Mouse (Mus musculus): Measurements from ENCODE around the gene Bche.

Gene Bche

GRCm38 (mm10) chr3:73708410-73708714, at the start of gene Bche:
TSS of gene Bche (minus strand) at chr3:73708415.
- no peak for DNase-seq (ENCODE audit: low spot score in 2 of 2)

GRCm38 (mm10) chr3:73741998-73742397, 33.8 kb upstream of the Bche start:
- no peak for DNase-seq (ENCODE audit: low spot score in 2 of 2)

DNA sequence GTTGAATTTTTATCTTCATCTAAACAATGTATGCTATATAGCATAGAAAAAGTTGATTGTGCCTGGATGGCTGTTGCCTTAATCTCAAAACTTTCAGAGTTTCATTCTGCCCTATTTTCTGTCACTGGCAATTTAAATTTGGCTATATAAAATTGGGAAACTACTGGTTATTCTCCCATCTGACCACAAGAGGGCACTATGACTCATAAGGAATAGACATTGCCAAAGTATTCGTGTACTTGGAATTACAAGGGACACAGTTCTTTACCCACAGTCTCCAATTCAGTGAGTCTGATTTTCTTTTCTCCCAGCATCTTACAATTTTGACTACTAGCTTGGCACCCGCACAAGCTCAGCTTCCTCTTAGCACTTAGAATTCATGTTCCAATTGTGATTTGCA, 23.5 kb upstream of the Bche start:
- no peak for DNase-seq (ENCODE audit: low spot score in 2 of 2)

DNA sequence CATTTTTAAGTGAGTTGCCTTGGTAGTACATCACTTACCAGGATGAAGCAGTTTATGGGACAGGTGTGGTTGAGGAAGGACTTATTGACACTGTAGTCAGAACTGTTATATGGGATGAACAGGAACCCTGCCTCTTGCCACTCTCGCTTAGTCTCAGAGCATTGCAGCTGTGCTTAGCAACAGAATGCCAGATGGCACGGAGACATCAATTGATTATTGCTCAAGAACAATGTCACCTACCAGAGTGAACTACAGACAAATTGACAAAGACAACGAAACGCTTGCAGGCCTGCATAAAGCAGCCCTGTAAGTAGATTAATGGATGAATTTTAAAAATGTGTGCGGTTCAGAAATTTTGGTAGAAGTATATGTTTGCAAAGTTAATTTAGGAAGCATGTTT, 21.3 kb upstream of the Bche start:
- DNase-seq (ENCODE audit: low spot score in 2 of 2): no peak

DNA sequence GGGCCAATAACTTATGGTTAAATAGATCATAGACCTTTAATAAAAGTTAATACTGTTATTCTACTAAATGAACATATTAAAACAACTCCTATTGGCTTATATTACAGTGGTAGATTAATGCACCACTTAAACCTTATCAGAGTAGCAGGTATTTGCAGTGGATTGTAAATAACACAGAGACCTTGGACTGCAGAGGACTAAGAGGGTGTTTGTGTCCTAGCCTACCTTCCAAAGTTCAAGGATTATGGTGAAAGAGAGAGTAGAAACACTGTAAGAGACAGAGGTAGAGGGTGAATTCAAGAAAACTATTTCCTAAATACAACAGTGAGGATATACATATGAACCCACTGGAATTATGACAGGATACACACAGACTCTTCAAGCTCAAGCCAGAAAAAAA, 17.5 kb upstream of the Bche start:
- DNase-seq (ENCODE audit: low spot score in 2 of 2): no peak

DNA sequence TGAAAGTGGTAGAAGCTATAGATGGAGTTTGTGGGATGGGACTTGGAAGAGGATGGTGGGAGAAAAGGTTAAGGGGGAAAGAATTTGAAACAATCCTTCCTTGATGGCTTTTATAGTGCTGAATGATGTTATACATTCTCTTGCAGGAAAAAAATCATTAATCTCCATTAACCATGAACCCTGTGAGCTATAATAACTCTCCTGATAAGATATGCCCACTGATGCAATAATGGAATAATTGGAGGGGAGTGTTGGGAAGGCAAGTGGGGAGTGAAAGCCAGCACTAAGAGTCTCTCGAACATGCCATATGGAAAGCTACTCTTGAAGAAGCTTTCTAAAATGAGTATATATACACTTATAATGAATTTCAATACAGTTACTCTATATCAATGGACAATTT, 16.7 kb upstream of the Bche start:
- DNase-seq (ENCODE audit: low spot score in 2 of 2): no peak

DNA sequence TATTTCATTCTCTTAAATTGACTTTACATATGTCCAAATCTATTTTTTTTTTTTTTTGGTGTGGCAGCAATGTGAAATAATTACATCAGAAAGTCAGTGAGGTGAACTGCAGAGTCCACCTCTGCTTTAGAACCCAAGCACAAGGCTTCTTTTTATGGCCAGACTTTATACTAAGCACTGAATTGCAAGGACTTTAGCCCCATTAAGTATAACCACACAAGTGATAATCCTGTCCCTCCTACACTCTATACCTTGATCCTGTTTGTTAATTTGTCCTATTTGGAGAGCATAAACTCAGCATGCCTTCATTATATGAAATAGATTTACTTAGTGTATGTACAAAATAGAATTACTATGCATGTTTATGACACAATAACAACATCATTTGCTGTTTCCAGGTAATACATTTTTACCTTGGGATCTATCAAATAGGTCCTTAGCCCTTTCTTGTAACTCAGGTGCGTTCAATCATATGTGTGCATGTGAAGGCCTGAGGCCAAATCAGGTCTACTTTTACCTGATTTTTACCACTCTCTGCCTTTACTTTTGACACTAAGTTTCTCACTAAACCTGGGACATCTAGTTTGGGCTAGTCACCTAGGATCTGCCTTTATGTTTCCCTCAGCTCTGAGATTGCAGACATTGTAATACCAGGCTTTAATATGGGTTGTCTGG, 9.5 kb upstream of the Bche start:
- DNase-seq (ENCODE audit: low spot score in 2 of 2): no peak

GRCm38 (mm10) chr3:73709871-73710270, 1.7 kb upstream of the Bche start:
- DNase-seq (ENCODE audit: low spot score in 2 of 2): peak in 1 of 2 experiments; percentile 31

GRCm38 (mm10) chr3:73707461-73708409, 480 bp downstream of the Bche start:
- peak; percentile 36 to 66 for DNase-seq (ENCODE audit: low spot score in 2 of 2)

GRCm38 (mm10) chr3:73706544-73706943, 1.7 kb downstream of the Bche start:
- DNase-seq (ENCODE audit: low spot score in 2 of 2): no peak

GRCm38 (mm10) chr3:73698889-73699288, 9.3 kb downstream of the Bche start:
- no peak for DNase-seq (ENCODE audit: low spot score in 2 of 2)

DNA sequence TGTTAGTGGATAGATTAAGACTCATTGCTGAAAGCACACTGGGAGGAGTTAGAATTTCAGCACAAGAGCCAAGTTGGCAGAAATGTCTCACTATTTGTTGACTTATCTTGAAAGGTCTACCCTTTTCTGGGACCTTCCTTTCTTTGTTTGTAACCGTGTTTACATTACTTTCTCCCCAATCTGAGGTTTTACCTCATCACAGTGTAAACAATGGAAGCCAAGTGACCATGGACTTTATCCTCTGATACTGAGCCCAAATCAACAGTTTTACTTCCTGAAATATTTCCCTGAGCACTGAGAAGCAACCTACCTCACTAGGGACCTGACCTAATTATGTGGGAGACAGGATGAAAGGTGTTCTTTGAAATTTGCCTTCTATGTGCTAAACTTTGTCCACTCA, 34.9 kb downstream of the Bche start:
- no peak for DNase-seq (ENCODE audit: low spot score in 2 of 2)

DNA sequence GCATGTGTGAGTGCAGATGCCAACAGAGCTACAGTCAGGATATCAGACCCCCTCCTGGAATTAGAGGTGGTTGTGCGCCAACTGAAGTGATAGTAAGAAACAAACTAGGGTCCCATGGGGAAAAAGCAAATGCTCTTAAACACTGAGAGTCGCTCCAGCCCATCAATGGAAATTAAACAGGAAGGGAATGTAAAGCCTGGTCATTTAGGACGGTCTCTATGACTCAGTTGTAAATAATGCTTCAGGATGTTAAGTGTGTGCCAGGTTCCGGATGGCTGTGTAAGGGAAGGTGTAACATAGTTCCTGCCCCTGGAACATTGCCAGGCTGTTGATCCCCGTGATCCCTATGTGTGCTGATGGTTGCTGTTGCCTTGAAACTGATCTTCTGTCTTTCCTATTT, 40.0 kb downstream of the Bche start:
- no peak for DNase-seq (ENCODE audit: low spot score in 2 of 2)

DNA sequence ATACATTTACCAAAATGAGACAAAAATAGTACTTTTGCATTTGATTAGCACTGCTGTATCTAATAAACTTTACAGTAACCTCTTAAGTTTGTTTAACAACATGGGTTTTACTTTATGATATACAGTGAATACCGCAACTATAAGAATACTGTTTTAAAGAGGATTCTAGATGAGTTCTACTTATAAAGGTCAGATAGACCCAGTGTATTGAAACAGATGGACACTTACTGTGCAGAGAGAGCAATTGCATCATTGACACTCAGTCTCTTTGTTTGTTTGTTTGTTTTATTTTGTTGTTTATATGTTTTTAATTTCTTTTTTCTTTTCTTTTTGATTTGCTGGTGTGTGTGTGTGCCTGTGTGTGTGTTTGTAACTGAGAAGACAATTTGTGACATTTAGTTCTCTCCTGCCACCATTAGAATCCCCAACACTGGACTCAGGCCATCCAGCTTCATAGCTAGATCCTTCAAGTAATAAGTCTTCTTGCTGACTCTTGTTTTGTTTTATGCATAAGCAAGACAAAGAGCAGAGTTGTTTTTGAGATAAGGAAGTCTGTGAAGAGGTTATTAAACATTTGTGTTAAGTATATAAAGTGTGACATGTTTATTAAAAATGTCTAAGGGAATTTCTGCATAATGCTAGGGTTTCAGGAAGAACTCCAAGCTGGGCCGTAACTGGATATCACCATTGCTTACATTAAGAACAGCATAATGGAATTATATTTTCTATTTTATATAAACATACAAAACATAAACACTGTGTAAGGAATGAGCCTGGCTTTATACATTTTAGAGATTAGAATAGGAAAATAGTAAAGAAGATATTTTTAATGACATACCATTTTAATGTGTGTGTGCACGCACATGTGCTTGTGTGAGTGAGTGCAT, 40.7 kb downstream of the Bche start:
- DNase-seq (ENCODE audit: low spot score in 2 of 2): no peak

DNA sequence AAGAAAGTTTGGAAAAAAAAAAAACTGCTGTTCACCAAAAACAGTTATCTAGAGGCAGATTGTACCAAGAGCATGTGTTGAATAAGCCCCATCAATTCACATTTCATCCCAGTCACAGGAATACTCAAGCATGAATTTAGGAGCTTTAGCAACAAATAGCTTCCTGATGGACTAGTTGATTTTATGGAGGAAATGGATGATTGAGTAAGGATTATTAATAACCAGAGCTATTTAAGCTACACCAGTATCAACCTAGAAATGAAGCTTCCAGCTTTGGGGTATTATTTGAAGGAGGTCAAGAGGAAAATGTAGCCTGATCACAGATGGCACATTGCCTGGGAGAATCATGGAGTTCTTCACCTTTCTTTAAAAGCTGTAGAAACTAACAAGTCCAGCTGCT, 57.9 kb downstream of the Bche start:
- no peak for DNase-seq (ENCODE audit: low spot score in 2 of 2)

- DNase-seq (ENCODE audit: low spot score in 2 of 2): no peak
Measured at GRCm38 (mm10) chr3:73647064-73647463, 61.2 kb downstream of the Bche start.

- no peak for DNase-seq (ENCODE audit: low spot score in 2 of 2)
Measured at GRCm38 (mm10) chr3:73611421-73611820, 96.8 kb downstream of the Bche start.

GRCm38 (mm10) chr3:73591757-73592533, 116.3 kb downstream of the Bche start:
- no peak for DNase-seq (ENCODE audit: low spot score in 2 of 2)

Data from urinary bladder, postnatal 36 days (tissue).